Mouse (Mus musculus) liver, embryonic 11.5 days (tissue): ENCODE results near the gene Mindy4. TPM values are rescaled to one million over a fixed set of nuclear protein-coding genes. Genes with fewer than 3 reads are reported as not detected.

Experiments
- ATAC-seq: fragments of 200-750 bp; cut with Nextera tagmentation; replicated peaks from 2 replicates; pipeline ENCODE4 v1.8.0; 2017; ENCODE audit warnings: moderate number of reproducible peaks, mild to moderate bottlenecking, moderate TSS enrichment, moderate library complexity; ENCODE audit not compliant: low FRiP score
- DNase-seq: peaks from one replicate; pipeline ENCODE4 v3.0.0-alpha.2; 2017; ENCODE audit warnings: low spot score
- H3K27ac ChIP-seq: fragments of 300-500 bp; sonication (generic); 2 replicates; pipeline ENCODE4 v1.5.1; 2014; ENCODE audit warnings: mild to moderate bottlenecking, low read depth, low read length, control low read depth
- H3K27me3 ChIP-seq: fragments of 300-500 bp; sonication (generic); replicated peaks from 2 replicates; pipeline ENCODE4 v1.6.1; 2014; ENCODE audit warnings: low read length, mixed read lengths; ENCODE audit not compliant: control insufficient read depth, insufficient read depth
- H3K36me3 ChIP-seq: fragments of 300-500 bp; sonication (generic); 2 replicates; pipeline ENCODE4 v1.6.1; 2014; ENCODE audit warnings: mild to moderate bottlenecking, low read length, moderate library complexity, mixed read lengths; ENCODE audit not compliant: control insufficient read depth, insufficient read depth
- H3K4me1 ChIP-seq: fragments of 300-500 bp; sonication (generic); replicated peaks from 2 replicates; pipeline ENCODE4 v1.6.1; 2014; ENCODE audit warnings: low read length, mixed read lengths; ENCODE audit not compliant: control insufficient read depth, insufficient read depth
- H3K4me2 ChIP-seq: fragments of 300-500 bp; sonication (generic); 2 replicates; pipeline ENCODE4 v1.6.1; 2014; ENCODE audit warnings: mild to moderate bottlenecking, control low read depth, moderate library complexity
- H3K4me3 ChIP-seq: fragments of 300-500 bp; sonication (generic); 2 replicates; pipeline ENCODE4 v1.5.1; 2014; ENCODE audit warnings: low read depth, low read length, control low read depth
- H3K9ac ChIP-seq: fragments of 300-500 bp; sonication (generic); 2 replicates; pipeline ENCODE4 v1.6.1; 2014; ENCODE audit warnings: low read depth, low read length, control low read depth
- H3K9me3 ChIP-seq: fragments of 300-500 bp; sonication (generic); 2 replicates; pipeline ENCODE4 v1.6.1; 2016; ENCODE audit warnings: low read length, inconsistent platforms, mixed read lengths; ENCODE audit not compliant: control insufficient read depth
- WGBS: fragments of 180-500 bp; shearing (Covaris S2); extraction: QIAGEN DNeasy Blood & Tissue Kit; methylation state at CpG from one replicate; pipeline ENCODE4 v1.1.7; 2014; 5-methylcytosine and 5-hydroxymethylcytosine counted together
- polyA plus RNA-seq: library from polyadenylated mRNA; unstranded; fragments of >200 nt; fragmentation: Nextera tagmentation; extraction: Ambion mirVana; gene quantifications from 2 replicates; pipeline ENCODE4 v1.2.1, GENCODE M21; 2014

Mindy4 gene
- polyA plus RNA-seq, 1 experiment from 2014 or later: 5.6 TPM

DNA sequence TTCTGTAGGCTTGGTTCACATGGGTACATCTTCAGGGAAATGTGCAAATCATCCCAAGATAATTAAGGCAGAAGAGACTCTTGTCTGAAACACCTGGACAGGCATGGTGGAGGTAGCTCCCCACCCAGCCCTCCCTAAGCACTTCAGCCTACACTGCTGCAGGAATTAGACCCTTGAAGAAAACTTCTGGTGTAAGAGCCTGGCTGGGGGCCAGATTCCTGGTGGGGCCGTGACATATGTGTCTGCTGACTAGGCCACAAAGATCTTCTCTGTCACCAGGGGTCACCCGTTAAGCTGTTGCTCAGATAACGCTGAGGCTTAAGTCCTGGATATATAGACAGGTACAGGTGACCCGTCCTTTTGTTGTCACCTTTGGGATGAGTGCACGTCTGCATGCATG lies 70.3 kb downstream of the Mindy4 start:
- H3K9me3 ChIP-seq: no peaks in the 10 kb centered on the region
- no peak overlapping the region for H3K4me2 ChIP-seq
- no peak overlapping the region for H3K9ac ChIP-seq
- DNase-seq (no peak), ATAC-seq (no peak)
- H3K27me3 ChIP-seq: no peaks in the 10 kb centered on the region
- no peak overlapping the region for H3K27ac ChIP-seq
- WGBS: 76% methylated on average over 5 of the region's 5 CpGs
- no peaks in the 10 kb centered on the region for H3K36me3 ChIP-seq
- no peak overlapping the region for H3K4me3 ChIP-seq
- peaks cover 16% of the 10 kb centered on the region for H3K4me1 ChIP-seq

DNA sequence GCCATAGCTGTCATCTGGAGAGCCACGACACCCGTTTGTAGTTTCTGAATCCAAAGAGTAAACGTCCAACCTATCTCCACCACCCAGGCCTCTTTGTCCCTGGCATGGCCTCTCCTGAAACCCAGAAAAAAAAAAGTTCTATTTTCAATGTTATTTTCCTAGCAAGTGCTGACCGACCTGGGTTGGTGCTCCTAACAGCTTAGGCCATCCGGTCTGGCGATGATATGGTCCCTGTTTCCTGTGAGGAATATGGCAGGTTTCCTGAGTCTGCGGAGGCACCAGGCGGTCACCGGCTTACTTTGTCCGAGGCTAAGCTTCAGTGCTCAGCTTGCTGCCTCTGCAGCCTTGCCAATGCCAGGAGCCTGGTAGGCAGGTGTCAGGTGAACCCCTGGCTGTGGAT lies 71.8 kb downstream of the Mindy4 start:
- no peaks in the 10 kb centered on the region for H3K27me3 ChIP-seq
- no peak overlapping the region for H3K4me3 ChIP-seq
- peaks cover 25% of the 10 kb centered on the region for H3K4me1 ChIP-seq
- no peaks in the 10 kb centered on the region for H3K36me3 ChIP-seq
- no peak for DNase-seq
- no peak for ATAC-seq
- no peaks in the 10 kb centered on the region for H3K9me3 ChIP-seq
- 59% methylated on average over 10 of the region's 10 CpGs for WGBS
- no peak overlapping the region for H3K9ac ChIP-seq
- H3K4me2 ChIP-seq: no peak overlapping the region
- no peak overlapping the region; the same call in 1 of the 2 replicates for H3K27ac ChIP-seq

- Histone ChIP-seq H3K4me3 (no peak overlapping the region), H3K9ac (no peak overlapping the region), H3K9me3 (no peaks in the 10 kb centered on the region), H3K27me3 (no peaks in the 10 kb centered on the region), H3K36me3 (no peaks in the 10 kb centered on the region), H3K4me1 (peaks cover 25% of the 10 kb centered on the region), H3K4me2 (no peak overlapping the region), H3K27ac (no peak overlapping the region)
- 66% methylated on average over 7 of the region's 8 CpGs for WGBS
- DNase-seq: no peak
- ATAC-seq: no peak
Measured at GRCm38 (mm10) chr6:55275786-55276185, 72.6 kb downstream of the Mindy4 start.

- Histone ChIP-seq H3K4me2 (no peak overlapping the region), H3K4me1 (peaks cover 25% of the 10 kb centered on the region), H3K27ac (no peak overlapping the region), H3K9me3 (no peaks in the 10 kb centered on the region), H3K4me3 (no peak overlapping the region), H3K9ac (no peak overlapping the region), H3K36me3 (no peaks in the 10 kb centered on the region), H3K27me3 (no peaks in the 10 kb centered on the region)
- ATAC-seq (no peak), DNase-seq (no peak)
- WGBS: 47% methylated on average over 4 of the region's 4 CpGs
Measured at GRCm38 (mm10) chr6:55276692-55277282, 73.6 kb downstream of the Mindy4 start.

- no peak overlapping the region for H3K9ac ChIP-seq
- H3K27ac ChIP-seq: no peak overlapping the region
- H3K27me3 ChIP-seq: no peaks in the 10 kb centered on the region
- 70% methylated on average over 6 of the region's 6 CpGs for WGBS
- ATAC-seq: no peak
- no peaks in the 10 kb centered on the region for H3K36me3 ChIP-seq
- no peaks in the 10 kb centered on the region; the same call in 1 of the 2 replicates for H3K9me3 ChIP-seq
- H3K4me2 ChIP-seq: no peak overlapping the region
- no peak for DNase-seq
- peaks cover 25% of the 10 kb centered on the region for H3K4me1 ChIP-seq
- no peak overlapping the region for H3K4me3 ChIP-seq
Measured at GRCm38 (mm10) chr6:55278086-55278485, 74.9 kb downstream of the Mindy4 start.

DNA sequence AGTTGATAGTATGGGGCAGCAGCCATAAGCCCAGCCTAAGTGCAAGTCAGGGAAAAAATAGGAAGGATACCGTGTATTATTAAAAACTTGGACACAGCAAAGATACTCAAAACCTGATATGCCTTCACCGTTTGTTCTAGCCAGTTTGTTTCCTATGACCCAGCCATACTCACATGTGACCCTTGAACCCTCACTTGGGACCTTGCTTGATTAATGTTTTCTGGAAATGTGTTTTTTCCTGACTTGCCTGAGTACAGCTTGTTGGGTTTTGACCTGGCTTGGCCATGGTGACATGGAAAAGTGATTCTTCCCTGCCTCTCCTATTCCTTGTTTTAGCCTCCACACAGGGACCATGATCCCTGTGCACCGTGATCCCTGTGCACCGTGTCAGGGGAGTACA lies 75.3 kb downstream of the Mindy4 start:
- Histone ChIP-seq H3K27me3 (no peaks in the 10 kb centered on the region), H3K27ac (no peak overlapping the region), H3K36me3 (no peaks in the 10 kb centered on the region), H3K9me3 (no peaks in the 10 kb centered on the region; the same call in 1 of the 2 replicates), H3K4me2 (no peak overlapping the region), H3K4me1 (peaks cover 25% of the 10 kb centered on the region), H3K4me3 (no peak overlapping the region), H3K9ac (no peak overlapping the region)
- 69% methylated on average over 4 of the region's 4 CpGs for WGBS
- ATAC-seq: no peak
- no peak for DNase-seq

- no peak overlapping the region for H3K4me2 ChIP-seq
- H3K9ac ChIP-seq: no peak overlapping the region
- ATAC-seq (no peak), DNase-seq (no peak)
- H3K9me3 ChIP-seq: no peaks in the 10 kb centered on the region; the same call in 1 of the 2 replicates
- no peak overlapping the region for H3K4me3 ChIP-seq
- peaks cover 20% of the 10 kb centered on the region for H3K4me1 ChIP-seq
- H3K27me3 ChIP-seq: no peaks in the 10 kb centered on the region
- no peak overlapping the region for H3K27ac ChIP-seq
- no peaks in the 10 kb centered on the region for H3K36me3 ChIP-seq
- WGBS: 92% methylated on average over 8 of the region's 8 CpGs
Measured at GRCm38 (mm10) chr6:55280979-55281378, 77.8 kb downstream of the Mindy4 start.

DNA sequence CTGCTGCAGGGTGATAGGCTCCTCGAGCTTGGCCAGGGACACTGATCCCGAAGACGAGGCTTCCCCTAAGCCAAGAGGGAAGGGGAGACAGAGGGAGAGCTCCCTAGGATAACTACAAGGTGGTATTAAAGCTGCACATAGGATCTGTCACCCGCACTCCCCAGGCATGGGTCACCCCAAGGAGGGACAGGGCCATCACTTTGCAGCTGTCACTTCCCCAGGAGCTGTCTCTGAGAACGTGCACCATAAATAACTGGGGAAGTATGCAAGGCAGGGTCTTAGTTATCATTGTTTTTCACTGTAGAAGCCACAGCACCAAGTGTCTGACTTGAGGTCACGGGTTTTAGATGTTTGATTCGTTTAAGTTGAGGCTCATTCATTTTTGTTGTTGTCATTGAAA lies 78.5 kb downstream of the Mindy4 start:
- no peak for ATAC-seq
- H3K9me3 ChIP-seq: no peaks in the 10 kb centered on the region; the same call in 1 of the 2 replicates
- no peak overlapping the region for H3K9ac ChIP-seq
- WGBS: 76% methylated on average over 7 of the region's 7 CpGs
- H3K27me3 ChIP-seq: no peaks in the 10 kb centered on the region
- H3K4me2 ChIP-seq: no peak overlapping the region
- H3K4me3 ChIP-seq: no peak overlapping the region
- H3K4me1 ChIP-seq: peaks cover 20% of the 10 kb centered on the region
- H3K36me3 ChIP-seq: no peaks in the 10 kb centered on the region
- no peak overlapping the region for H3K27ac ChIP-seq
- no peak for DNase-seq

GRCm38 (mm10) chr6:55282348-55282747 lies 79.2 kb downstream of the Mindy4 start:
- H3K4me3 ChIP-seq: no peak overlapping the region
- H3K9ac ChIP-seq: no peak overlapping the region
- no peak for DNase-seq
- H3K9me3 ChIP-seq: no peaks in the 10 kb centered on the region; the same call in 1 of the 2 replicates
- H3K4me1 ChIP-seq: peaks cover 19% of the 10 kb centered on the region
- H3K27me3 ChIP-seq: no peaks in the 10 kb centered on the region
- no peak overlapping the region for H3K4me2 ChIP-seq
- WGBS: 87% methylated on average over 8 of the region's 8 CpGs
- no peak for ATAC-seq
- H3K36me3 ChIP-seq: no peaks in the 10 kb centered on the region
- H3K27ac ChIP-seq: no peak overlapping the region
